Mouse (Mus musculus): ENCODE results near the gene Idh2. TPM values are rescaled to one million over a fixed set of nuclear protein-coding genes. Genes with fewer than 3 reads are reported as not detected.

The Idh2 gene
- polyA plus RNA-seq, 2 experiments, result 457 to 595 TPM

DNA sequence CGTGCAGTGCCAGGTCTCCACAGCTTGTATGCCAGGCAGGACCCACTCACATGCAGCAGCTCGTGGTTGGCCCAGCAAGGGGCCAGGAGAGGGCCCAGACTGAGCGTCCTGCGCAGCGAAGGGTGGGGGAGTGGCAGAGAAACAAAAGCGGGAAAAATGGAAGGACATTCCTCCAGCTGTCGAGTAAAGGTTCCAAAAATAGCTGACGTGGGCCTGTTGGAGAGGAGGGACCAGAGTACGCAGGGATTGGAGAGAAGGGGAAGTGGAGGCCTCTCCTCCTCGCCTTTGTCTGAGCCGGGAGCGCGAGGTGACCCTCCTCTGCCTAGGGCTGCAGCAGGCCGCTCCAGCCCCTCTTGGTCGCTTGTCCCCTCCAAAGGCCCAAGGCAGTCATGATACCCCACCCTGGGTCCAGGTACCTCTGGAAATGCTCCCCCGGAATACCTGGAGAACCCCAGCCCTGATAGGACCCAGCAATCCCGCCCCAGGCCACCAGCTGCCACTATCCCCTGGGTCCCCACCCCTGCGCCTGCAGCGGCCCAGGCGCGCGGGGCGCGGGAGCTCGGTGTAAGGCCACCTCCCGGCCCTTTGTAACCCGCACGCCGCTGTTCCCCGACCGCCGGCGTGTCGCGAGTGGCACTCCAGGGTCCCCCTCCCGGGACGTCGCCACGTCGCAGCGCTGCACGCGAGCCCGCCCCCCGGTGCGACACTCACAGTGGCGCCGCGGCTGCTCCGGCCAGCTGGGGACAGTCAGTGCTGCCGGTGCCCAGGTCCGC lies 555 bp downstream of the Idh2 start:
- peak overlapping the region; percentile 82 for H3K4me2 ChIP-seq (replicated peaks; ENCODE audit: low read depth, low read length, severe bottlenecking)
- peak overlapping the region; percentile 99 for H3K4me3 ChIP-seq (replicated peaks; ENCODE audit: low read length)
- H3K36me3 ChIP-seq (ENCODE audit: control insufficient read depth, insufficient read depth, low read length), result peaks cover 9% of the 10 kb centered on the region
- H3K9ac ChIP-seq (ENCODE audit: low read depth, low read length, severe bottlenecking), result peak overlapping the region; percentile 97
- ATAC-seq (ENCODE audit: low FRiP score, low read depth), result peak; percentile 75
- WGBS, result under 1% methylated on average over 29 of the region's 52 CpGs
- no peaks in the 10 kb centered on the region for H3K27me3 ChIP-seq (ENCODE audit: control insufficient read depth, insufficient read depth, low read length)
- no peaks in the 10 kb centered on the region for H3K9me3 ChIP-seq (ENCODE audit: control insufficient read depth, low read length)
- no peak for TF ChIP-seq POLR2A (IDR thresholded peaks at IDR 0.05; ENCODE audit: borderline replicate concordance, extremely low read depth, insufficient read depth, insufficient read length)
- peak; percentile 85 for DNase-seq (ENCODE audit: low spot score)
- peak overlapping the region; percentile 97 for H3K27ac ChIP-seq (replicated peaks; ENCODE audit: low read depth, low read length)
- peaks cover 25% of the 10 kb centered on the region for H3K4me1 ChIP-seq (ENCODE audit: control insufficient read depth, insufficient read depth, low read length)

DNA sequence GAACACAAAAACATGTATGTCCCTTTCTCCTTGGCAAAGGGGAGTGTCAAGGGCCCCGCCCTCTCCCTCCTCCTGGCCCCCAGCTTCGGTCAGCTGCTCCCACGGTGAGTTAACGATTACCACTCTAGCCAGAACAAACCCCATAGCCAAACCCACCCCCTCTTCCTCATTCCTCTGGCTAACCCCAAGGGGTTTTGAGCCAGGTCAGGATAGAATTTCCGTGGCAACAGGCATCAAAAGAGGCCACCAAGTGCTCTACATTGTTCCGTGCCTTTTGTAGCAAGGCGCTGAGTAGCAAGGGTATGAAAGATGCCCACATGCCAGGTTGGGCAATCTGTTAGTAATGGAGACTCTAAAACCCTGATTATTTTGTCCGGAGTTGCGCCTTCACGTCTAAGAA lies 1.2 kb downstream of the Idh2 start:
- Histone ChIP-seq H3K36me3 (ENCODE audit: control insufficient read depth, insufficient read depth, low read length) (peaks cover 15% of the 10 kb centered on the region), H3K27ac (replicated peaks; ENCODE audit: low read depth, low read length) (peak overlapping the region; percentile 97), H3K9ac (ENCODE audit: low read depth, low read length, severe bottlenecking) (peak overlapping the region; percentile 97), H3K27me3 (ENCODE audit: control insufficient read depth, insufficient read depth, low read length) (no peaks in the 10 kb centered on the region), H3K4me3 (replicated peaks; ENCODE audit: low read length) (peak overlapping the region; percentile 99), H3K9me3 (ENCODE audit: control insufficient read depth, low read length) (no peaks in the 10 kb centered on the region), H3K4me1 (ENCODE audit: control insufficient read depth, insufficient read depth, low read length) (peaks cover 25% of the 10 kb centered on the region), H3K4me2 (replicated peaks; ENCODE audit: low read depth, low read length, severe bottlenecking) (peak overlapping the region; percentile 82)
- 7% methylated on average over 10 of the region's 10 CpGs for WGBS
- no peak for TF ChIP-seq POLR2A (IDR thresholded peaks at IDR 0.05; ENCODE audit: borderline replicate concordance, extremely low read depth, insufficient read depth, insufficient read length)
- peak; percentile 36 for DNase-seq (ENCODE audit: low spot score)
- 0 out of 2 replicates have a peak, but pooled peaks have one; percentile 3 for ATAC-seq (ENCODE audit: low FRiP score, low read depth)

GRCm38 (mm10) chr7:80111066-80112045 lies 3.8 kb downstream of the Idh2 start:
- Histone ChIP-seq H3K27me3 (ENCODE audit: control insufficient read depth, insufficient read depth, low read length) (no peaks in the 10 kb centered on the region), H3K27ac (replicated peaks; ENCODE audit: low read depth, low read length) (no peak overlapping the region), H3K4me3 (replicated peaks; ENCODE audit: low read length) (no peak overlapping the region), H3K4me1 (ENCODE audit: control insufficient read depth, insufficient read depth, low read length) (peaks cover 23% of the 10 kb centered on the region), H3K4me2 (replicated peaks; ENCODE audit: low read depth, low read length, severe bottlenecking) (no peak overlapping the region), H3K9me3 (ENCODE audit: control insufficient read depth, low read length) (0 out of 2 replicates have a peak, but pooled peaks cover 6% of the 10 kb centered on the region), H3K9ac (ENCODE audit: low read depth, low read length, severe bottlenecking) (no peak overlapping the region), H3K36me3 (ENCODE audit: control insufficient read depth, insufficient read depth, low read length) (peaks cover 32% of the 10 kb centered on the region)
- WGBS, result 80% methylated on average over 9 of the region's 9 CpGs
- TF ChIP-seq POLR2A (IDR thresholded peaks at IDR 0.05; ENCODE audit: borderline replicate concordance, extremely low read depth, insufficient read depth, insufficient read length), result no peak
- DNase-seq (ENCODE audit: low spot score) (no peak), ATAC-seq (ENCODE audit: low FRiP score, low read depth) (no peak)

DNA sequence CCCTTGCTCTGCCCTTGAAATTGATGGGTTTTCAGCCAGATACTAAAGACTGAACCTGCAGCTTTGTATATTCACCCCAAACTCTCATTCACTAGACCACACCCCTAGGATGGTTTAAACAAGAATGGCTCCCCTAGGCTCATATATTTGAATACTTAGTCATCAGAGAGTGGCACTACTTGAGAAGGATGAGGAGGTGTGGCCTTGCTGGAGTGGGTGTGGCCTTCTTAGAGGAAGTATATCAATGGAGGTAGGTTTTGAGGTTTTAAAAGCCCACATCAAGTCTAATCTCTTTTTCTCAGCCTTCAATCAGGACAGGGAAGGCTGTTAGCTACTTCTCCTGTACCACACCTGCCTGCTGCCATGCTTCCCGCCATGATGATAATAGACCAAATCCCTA lies 8.8 kb downstream of the Idh2 start:
- DNase-seq (ENCODE audit: low spot score) (no peak), ATAC-seq (ENCODE audit: low FRiP score, low read depth) (no peak)
- Histone ChIP-seq H3K4me3 (replicated peaks; ENCODE audit: low read length) (no peak overlapping the region), H3K9ac (ENCODE audit: low read depth, low read length, severe bottlenecking) (no peak overlapping the region), H3K27ac (replicated peaks; ENCODE audit: low read depth, low read length) (no peak overlapping the region), H3K4me1 (ENCODE audit: control insufficient read depth, insufficient read depth, low read length) (no peaks in the 10 kb centered on the region), H3K4me2 (replicated peaks; ENCODE audit: low read depth, low read length, severe bottlenecking) (no peak overlapping the region), H3K27me3 (ENCODE audit: control insufficient read depth, insufficient read depth, low read length) (no peaks in the 10 kb centered on the region), H3K9me3 (ENCODE audit: control insufficient read depth, low read length) (0 out of 2 replicates have a peak, but pooled peaks cover 6% of the 10 kb centered on the region), H3K36me3 (ENCODE audit: control insufficient read depth, insufficient read depth, low read length) (peaks cover 51% of the 10 kb centered on the region)
- TF ChIP-seq POLR2A (IDR thresholded peaks at IDR 0.05; ENCODE audit: borderline replicate concordance, extremely low read depth, insufficient read depth, insufficient read length), result no peak
- WGBS, result 95% methylated on average over 1 of the region's 1 CpGs

All from limb, embryonic 14.5 days (tissue).